Mouse (Mus musculus): ENCODE results near the gene Usp30. TPM values are rescaled to one million over a fixed set of nuclear protein-coding genes. Genes with fewer than 3 reads are reported as not detected.

The Usp30 gene
- 12.2 and 12.4 TPM in 2 replicates for polyA plus RNA-seq (2011; ENCODE audit: insufficient read length, low read depth, missing spikeins)

DNA sequence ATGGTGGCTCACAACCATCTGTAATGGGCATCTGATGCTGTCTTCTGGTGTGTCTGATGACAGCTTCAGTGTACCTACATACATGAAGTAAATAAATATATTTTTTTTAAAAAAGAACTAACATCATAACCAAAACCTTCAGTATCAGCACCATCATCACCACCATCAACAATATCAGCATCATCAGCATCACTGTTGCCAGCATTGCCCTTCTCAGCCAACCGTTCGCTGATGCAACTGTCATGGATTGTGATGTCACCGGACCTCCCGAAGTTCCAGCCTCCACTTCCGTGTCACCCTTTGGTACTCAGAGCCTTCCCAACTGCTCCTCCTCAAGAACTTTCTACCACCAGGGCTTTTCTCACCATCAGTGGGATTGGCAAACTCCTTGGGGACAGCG is at the start of gene Usp30:
Gene Usp30, plus strand, starts transcription at position 301 of the 400 bp plus-strand sequence.
- H3K4me3 ChIP-seq (ENCODE audit: insufficient read depth, low read length), result no peak within 1 kb of the TSS
- no peak within 1 kb of the TSS for H3K27ac ChIP-seq (ENCODE audit: insufficient read depth, low read length)
- H3K4me1 ChIP-seq (ENCODE audit: control insufficient read depth, insufficient read depth, low read length), result no peaks in the 10 kb centered on the region
- TF ChIP-seq CTCF (IDR thresholded peaks at IDR 0.05; ENCODE audit: borderline replicate concordance, insufficient read depth, low read length) (no peak), POLR2A (IDR thresholded peaks at IDR 0.05; ENCODE audit: low read depth, low read length) (no peak)

DNA sequence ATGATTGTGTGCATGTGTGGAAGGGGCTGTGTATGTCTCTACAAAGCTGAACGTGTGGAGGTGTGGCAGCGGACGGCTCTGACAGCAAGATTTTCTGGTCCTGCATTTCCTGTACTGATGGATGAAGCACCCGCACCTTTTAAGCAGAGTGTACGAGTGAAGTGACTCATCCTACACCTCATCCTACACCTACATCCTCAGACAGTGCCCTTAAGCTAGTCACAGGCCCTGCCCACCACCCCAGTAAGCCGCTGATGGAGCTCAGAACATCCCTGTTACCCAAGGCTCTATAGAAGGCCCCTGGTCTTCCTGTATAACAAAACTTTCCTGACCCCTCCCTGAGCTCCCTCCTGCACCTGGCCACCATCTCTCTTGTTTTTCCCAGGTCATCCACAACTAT is 40.9 kb upstream of the Usp30 start:
- TF ChIP-seq CTCF (IDR thresholded peaks at IDR 0.05; ENCODE audit: borderline replicate concordance, insufficient read depth, low read length) (no peak), POLR2A (IDR thresholded peaks at IDR 0.05; ENCODE audit: low read depth, low read length) (no peak)
- Histone ChIP-seq H3K27ac (ENCODE audit: insufficient read depth, low read length) (no peak overlapping the region), H3K4me3 (ENCODE audit: insufficient read depth, low read length) (no peak overlapping the region)

DNA sequence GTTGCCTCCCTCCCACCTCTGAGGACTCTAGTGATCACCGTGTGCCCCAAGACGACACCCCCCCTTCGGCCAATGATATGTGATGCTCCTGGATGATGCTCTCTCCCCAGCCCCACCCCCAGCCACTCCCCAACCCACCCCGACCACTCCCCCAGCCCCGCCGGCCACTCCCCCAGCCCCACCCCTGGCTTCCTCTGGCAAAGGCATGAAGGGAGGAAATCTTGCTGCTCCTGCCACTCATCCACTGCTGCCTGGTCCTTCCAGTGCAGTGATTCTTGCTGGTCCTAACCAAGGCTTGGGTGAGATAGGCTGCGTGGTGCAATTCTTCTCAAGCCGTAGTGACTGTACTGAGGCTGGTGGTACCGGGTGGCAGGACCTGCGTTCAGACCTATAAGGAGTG is 40.4 kb upstream of the Usp30 start:
- H3K4me1 ChIP-seq (ENCODE audit: control insufficient read depth, insufficient read depth, low read length), result no peaks in the 10 kb centered on the region
- H3K27ac ChIP-seq (ENCODE audit: insufficient read depth, low read length), result no peak overlapping the region
- TF ChIP-seq POLR2A (IDR thresholded peaks at IDR 0.05; ENCODE audit: low read depth, low read length) (no peak), CTCF (IDR thresholded peaks at IDR 0.05; ENCODE audit: borderline replicate concordance, insufficient read depth, low read length) (no peak)
- no peak overlapping the region for H3K4me3 ChIP-seq (ENCODE audit: insufficient read depth, low read length)

More for the DNA sequence above, 40.9 kb upstream of the Usp30 start:
- no peaks in the 10 kb centered on the region for H3K4me1 ChIP-seq (ENCODE audit: control insufficient read depth, insufficient read depth, low read length)

DNA sequence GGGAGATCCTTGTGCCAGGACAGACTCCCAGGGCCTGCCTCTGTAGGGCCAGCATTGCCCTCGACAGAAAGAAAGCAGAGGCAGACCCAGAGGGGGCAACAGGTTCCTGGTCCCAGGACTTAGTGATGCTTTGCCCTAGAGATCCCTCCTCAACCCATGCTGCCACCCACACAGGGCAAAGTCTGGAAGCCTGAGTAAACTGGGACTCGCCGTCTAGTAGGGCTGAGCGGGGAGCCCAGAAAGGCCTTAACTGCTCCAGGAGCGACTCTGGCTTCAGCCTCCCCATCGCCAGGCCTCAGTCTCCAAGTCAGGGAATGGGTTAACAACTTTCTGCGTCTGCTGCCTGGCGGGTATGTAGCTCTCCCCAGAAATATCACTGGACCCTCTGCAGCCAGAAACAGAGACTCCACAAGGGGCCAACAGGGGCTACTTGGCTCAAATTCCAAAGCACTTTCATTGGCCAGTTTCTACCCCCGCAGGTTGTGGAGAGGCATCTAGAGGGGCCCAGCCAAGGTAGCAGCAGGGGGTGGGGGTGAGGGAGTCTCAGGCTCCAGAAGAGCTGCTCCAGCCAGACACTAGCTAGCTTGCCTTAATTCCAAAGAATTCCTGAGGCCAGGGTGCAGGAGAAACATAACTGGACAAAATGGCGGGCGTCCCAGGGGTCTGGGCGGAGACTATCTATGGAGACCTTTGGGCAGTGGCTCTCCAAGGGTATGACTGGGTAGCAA is 37.9 kb upstream of the Usp30 start:
- H3K4me3 ChIP-seq (ENCODE audit: insufficient read depth, low read length), result no peak overlapping the region
- no peak for TF ChIP-seq CTCF (IDR thresholded peaks at IDR 0.05; ENCODE audit: borderline replicate concordance, insufficient read depth, low read length)
- TF ChIP-seq POLR2A (IDR thresholded peaks at IDR 0.05; ENCODE audit: low read depth, low read length), result no peak
- H3K4me1 ChIP-seq (ENCODE audit: control insufficient read depth, insufficient read depth, low read length), result no peaks in the 10 kb centered on the region
- H3K27ac ChIP-seq (ENCODE audit: insufficient read depth, low read length), result no peak overlapping the region

DNA sequence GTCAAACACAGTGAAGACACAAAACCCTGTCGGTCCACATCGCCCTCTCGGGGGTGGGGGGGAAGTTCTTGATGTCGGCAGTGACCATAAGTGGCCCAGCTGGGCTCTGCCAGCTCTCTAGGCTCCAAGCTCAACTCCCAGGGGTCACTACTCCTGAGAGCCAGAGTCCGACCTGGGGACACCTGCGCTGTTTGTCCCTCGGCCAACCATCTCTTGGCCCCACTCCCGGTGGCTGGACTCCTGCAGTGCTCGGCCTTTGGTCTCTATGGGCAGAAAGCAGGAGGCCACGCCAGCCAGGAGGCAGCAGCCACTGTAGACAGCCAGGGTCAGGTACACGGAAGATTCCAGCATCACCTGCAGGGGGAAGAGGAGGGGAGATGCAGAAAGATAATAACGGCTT is 37.1 kb upstream of the Usp30 start:
- TF ChIP-seq CTCF (IDR thresholded peaks at IDR 0.05; ENCODE audit: borderline replicate concordance, insufficient read depth, low read length), result no peak
- TF ChIP-seq POLR2A (IDR thresholded peaks at IDR 0.05; ENCODE audit: low read depth, low read length), result no peak
- no peak overlapping the region for H3K4me3 ChIP-seq (ENCODE audit: insufficient read depth, low read length)

DNA sequence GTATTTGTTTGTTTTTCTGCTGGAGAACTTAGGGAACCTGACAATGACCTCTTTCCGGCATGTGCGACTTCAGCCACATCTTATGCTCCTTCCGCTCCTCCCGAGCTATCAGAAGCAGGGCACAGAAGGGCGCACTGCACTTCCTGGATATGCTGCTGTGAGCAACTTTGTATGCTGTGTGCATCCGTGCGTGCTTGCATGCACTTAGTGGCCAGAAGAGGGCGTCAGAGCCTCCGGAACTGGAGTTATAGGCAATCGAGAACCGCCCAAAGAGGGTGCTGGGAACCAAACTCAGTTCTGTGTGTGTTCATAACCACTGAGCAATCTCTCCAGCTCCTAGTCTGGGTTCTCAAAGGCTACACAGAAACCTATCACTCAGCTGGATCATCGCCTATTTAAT is 34.6 kb upstream of the Usp30 start:
- no peaks in the 10 kb centered on the region for H3K4me1 ChIP-seq (ENCODE audit: control insufficient read depth, insufficient read depth, low read length)
- no peak for TF ChIP-seq CTCF (IDR thresholded peaks at IDR 0.05; ENCODE audit: borderline replicate concordance, insufficient read depth, low read length)
- TF ChIP-seq POLR2A (IDR thresholded peaks at IDR 0.05; ENCODE audit: low read depth, low read length), result no peak
- no peak overlapping the region for H3K27ac ChIP-seq (ENCODE audit: insufficient read depth, low read length)
- H3K4me3 ChIP-seq (ENCODE audit: insufficient read depth, low read length), result no peak overlapping the region

More for the DNA sequence above, 37.1 kb upstream of the Usp30 start:
- Histone ChIP-seq H3K4me1 (ENCODE audit: control insufficient read depth, insufficient read depth, low read length) (no peaks in the 10 kb centered on the region), H3K27ac (ENCODE audit: insufficient read depth, low read length) (no peak overlapping the region)

DNA sequence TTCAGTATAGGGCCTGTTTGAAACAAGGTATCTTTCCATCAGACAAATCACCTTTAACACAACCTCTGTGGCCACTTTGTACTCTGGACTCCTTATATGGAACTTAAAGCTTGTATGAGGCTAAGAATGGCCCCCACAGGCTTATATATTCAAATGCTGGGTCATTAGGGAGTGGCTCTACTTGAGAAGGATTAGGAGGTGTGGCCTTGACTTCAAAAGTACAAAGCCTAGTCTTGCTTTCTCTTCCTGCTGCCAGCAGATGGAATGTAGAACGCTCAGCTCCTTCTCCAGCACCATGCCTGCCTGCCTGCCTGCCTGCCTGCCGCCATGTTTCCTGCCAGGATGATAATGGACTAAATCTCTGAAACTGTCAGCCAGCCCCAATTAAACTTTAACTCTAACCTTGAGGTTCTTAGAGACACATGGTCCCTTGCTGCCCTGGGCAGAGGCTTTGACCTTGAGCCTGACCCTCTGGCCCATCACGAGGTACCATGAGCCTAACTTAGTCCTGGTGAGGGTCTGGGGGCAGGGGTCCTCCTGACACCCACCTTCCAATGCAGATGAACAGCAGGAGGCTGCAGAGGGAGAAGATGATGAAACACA is 33.0 kb upstream of the Usp30 start:
- Histone ChIP-seq H3K27ac (ENCODE audit: insufficient read depth, low read length) (no peak overlapping the region), H3K4me1 (ENCODE audit: control insufficient read depth, insufficient read depth, low read length) (no peaks in the 10 kb centered on the region), H3K4me3 (ENCODE audit: insufficient read depth, low read length) (no peak overlapping the region)
- TF ChIP-seq CTCF (IDR thresholded peaks at IDR 0.05; ENCODE audit: borderline replicate concordance, insufficient read depth, low read length) (no peak), POLR2A (IDR thresholded peaks at IDR 0.05; ENCODE audit: low read depth, low read length) (no peak)

DNA sequence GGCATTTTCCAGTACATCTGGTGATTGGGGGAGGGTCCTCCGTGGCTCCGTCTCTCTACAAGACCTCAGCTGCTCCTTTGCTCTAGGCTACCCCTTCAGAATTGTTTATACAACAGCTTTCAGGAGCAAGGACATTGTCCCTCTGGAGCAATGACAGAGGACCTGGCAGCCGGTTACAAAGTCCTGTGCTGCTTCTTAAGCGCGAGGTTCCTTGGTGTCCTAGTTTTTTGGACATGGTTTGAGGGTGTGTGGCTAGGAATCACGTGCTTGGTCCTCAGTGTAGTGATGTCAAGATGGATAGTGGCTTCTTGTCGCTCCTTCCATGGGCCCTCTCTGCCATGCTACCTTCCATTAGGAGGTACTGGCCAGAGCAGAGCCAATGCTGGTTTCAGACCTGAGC is 30.9 kb upstream of the Usp30 start:
- TF ChIP-seq POLR2A (IDR thresholded peaks at IDR 0.05; ENCODE audit: low read depth, low read length) (no peak), CTCF (IDR thresholded peaks at IDR 0.05; ENCODE audit: borderline replicate concordance, insufficient read depth, low read length) (no peak)
- Histone ChIP-seq H3K27ac (ENCODE audit: insufficient read depth, low read length) (no peak overlapping the region), H3K4me3 (ENCODE audit: insufficient read depth, low read length) (no peak overlapping the region), H3K4me1 (ENCODE audit: control insufficient read depth, insufficient read depth, low read length) (no peaks in the 10 kb centered on the region)

DNA sequence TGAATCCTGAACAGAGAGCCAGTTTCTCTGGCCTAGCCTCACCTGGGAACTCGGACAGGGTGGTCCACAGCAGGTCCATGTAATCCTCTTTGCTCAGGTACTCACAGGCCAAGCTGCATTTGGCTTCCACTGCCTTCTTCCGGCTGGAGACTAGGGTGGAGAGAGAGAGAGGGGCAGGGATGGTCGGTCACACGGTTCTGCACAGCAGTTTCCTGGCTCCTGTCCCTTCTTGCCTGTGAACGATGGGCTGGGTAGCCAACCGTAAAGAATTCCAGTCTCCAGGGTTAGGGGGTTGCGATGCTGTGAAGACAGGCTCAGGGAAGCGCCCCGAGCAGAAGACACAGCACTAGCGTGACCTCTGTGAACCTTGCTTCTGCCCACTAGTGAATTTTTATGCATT is 30.1 kb upstream of the Usp30 start:
- no peak overlapping the region for H3K4me3 ChIP-seq (ENCODE audit: insufficient read depth, low read length)
- TF ChIP-seq POLR2A (IDR thresholded peaks at IDR 0.05; ENCODE audit: low read depth, low read length) (no peak), CTCF (IDR thresholded peaks at IDR 0.05; ENCODE audit: borderline replicate concordance, insufficient read depth, low read length) (no peak)
- no peak overlapping the region for H3K27ac ChIP-seq (ENCODE audit: insufficient read depth, low read length)
- H3K4me1 ChIP-seq (ENCODE audit: control insufficient read depth, insufficient read depth, low read length), result no peaks in the 10 kb centered on the region

DNA sequence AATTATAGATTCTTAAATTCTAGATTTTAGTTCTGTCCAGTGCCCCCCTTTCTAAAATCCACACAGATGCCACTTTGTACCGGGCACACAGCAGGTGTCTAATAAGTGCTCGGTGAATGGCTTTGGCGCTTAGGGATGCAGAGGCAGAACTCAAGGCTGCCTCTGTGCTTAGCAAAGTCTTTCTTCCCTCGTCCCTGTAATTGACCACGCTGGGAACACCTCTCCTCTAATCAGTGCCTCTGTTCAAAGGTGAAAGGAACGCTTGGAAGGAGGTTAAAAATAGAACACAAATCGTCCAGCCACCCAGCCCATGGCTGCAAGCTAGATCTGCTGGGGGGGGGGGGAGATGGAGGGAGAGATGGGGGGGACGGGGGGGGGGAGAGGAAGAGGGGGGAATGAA is 24.8 kb upstream of the Usp30 start:
- Histone ChIP-seq H3K4me3 (ENCODE audit: insufficient read depth, low read length) (no peak overlapping the region), H3K4me1 (ENCODE audit: control insufficient read depth, insufficient read depth, low read length) (no peaks in the 10 kb centered on the region), H3K27ac (ENCODE audit: insufficient read depth, low read length) (no peak overlapping the region)
- no peak for TF ChIP-seq CTCF (IDR thresholded peaks at IDR 0.05; ENCODE audit: borderline replicate concordance, insufficient read depth, low read length)
- no peak for TF ChIP-seq POLR2A (IDR thresholded peaks at IDR 0.05; ENCODE audit: low read depth, low read length)
